ENCODE assay signal across 9 mouse cellular contexts in the genomic region with DNA sequence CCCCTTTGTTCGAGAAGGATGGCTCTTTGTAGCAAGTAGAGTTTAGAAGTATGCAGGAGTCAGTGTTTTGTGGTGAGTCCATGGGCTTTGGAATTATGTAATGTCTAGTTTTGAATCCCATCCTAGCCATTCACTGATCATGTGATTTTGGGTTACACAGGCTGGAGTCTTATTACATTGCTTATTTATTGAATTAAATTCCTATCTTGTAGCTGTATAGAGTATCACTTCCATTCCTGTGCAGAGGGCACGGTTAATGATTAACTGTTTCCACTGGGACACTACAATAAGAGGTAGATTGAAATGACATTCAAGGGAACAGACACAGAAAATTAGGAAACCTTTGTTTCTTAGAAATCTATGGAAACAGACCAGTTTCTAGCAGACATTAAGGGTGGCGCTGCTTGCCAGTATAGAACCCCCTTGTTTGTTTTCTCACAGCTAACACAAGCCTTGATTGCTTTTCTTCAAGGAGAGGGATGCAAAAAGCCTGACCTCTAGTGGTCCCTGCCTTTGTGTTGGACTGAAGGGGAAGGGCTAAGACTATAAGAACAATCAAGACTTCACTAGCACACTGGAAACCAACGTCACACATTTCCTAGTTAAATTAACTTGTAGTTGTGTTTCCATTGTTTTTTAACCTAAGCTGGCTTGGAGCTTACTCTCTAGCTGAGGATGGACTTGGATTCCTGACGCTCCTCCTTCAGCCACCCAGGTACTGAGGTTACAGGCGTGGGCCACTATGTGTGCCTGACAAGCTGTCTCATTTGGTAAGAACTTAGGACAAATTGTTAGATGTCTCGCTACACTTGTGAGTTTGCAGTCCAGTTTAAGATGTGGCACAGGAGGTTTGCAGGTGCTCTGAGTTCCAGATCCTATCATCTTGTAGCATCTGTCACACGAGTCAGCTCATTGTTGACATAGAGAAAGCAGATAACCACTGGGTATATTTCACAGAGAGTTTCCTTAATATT.
A peak's percentile ranks its signal among the peaks of the same experiment; 100 is the strongest.
DNase-seq lines count a peak whose midpoint lies in the region; ATAC-seq and TF ChIP-seq lines count a peak whose summit lies in the region.
"Had no signal": no experiment of that assay in that cellular context is flagged by ENCODE, and none has a peak within 500 bp of the region (broad histone marks: within the 10 kb centered on the region; RNA-seq: fewer than 3 reads in every experiment).

No protein-coding gene starts in this region.

- no peaks in the 10 kb centered on the region for H3K27me3 ChIP-seq in kidney, adult 2 months (replicated peaks; ENCODE audit: control insufficient read depth, insufficient read depth, low read length)

- H3K36me3 ChIP-seq in kidney, adult 2 months (ENCODE audit: control insufficient read depth, insufficient read depth, low read length), result no peaks in the 10 kb centered on the region
- H3K36me3 ChIP-seq: G1E had no signal

- TF ChIP-seq POLR2A in kidney, adult 2 months (IDR thresholded peaks at IDR 0.05; ENCODE audit: low read depth, low read length), result no peak

- 42% methylated on average over 8 of the region's 8 CpGs for WGBS in kidney, adult 2 months

- ATAC-seq in inflammation-experienced regulatory T-cells, adult 6 months, result no peak
- ATAC-seq in activated CD4-positive, CD25-positive, alpha-beta regulatory T cell, adult 4 months, result no peak

- no peak overlapping the region for H3K4me3 ChIP-seq in kidney, adult 2 months (ENCODE audit: insufficient read depth, low read depth, low read length)

- TF ChIP-seq CTCF in kidney, adult 2 months (conservative IDR thresholded peaks at IDR 0.05; ENCODE audit: insufficient read depth, insufficient read length, low read depth, low read length), result peak; percentile 38

- peaks cover 19% of the 10 kb centered on the region; the same call in 1 of the 2 replicates for H3K4me1 ChIP-seq in kidney, adult 2 months (ENCODE audit: control insufficient read depth, insufficient read depth, low read length)

- H3K27ac ChIP-seq in kidney, adult 2 months (ENCODE audit: insufficient read depth, low read depth, low read length), result peak overlapping the region; percentile 71; the same call in 1 of the 2 replicates

- peak; percentile 65 to 67 for DNase-seq in cerebellum, postnatal 10 days
- no peak for DNase-seq in cerebellum, postnatal 4 days (ENCODE audit: low spot score in 2 of 2)
- peak; percentile 19 to 24 for DNase-seq in spleen, postnatal 36 days (ENCODE audit: low spot score in 2 of 2)
- DNase-seq in spleen, adult 12 weeks (ENCODE audit: low spot score), result no peak
- peak; percentile 78 for DNase-seq in kidney, adult 2 months
- DNase-seq in retina, postnatal 7 days (ENCODE audit: low read depth, low spot score), result peak; percentile 6

Comparison
In these comparisons a context has a peak if more than half of its experiments do, and no peak if none do; other contexts are left out.
1. DNase-seq: peak in cerebellum, postnatal 10 days (2 of 2), spleen, postnatal 36 days (2 of 2), kidney, adult 2 months (single experiment) and retina, postnatal 7 days (single experiment); none in cerebellum, postnatal 4 days (0 of 2) and spleen, adult 12 weeks (single experiment).